Mouse (Mus musculus) R1 (cell line): ENCODE measurements around the gene Gm9833.
"Not testable (repeated sequence)": the region's sequence is repeated elsewhere in the genome, so short reads cannot be mapped to it uniquely, and the experiment has no call there.

Experiments
- DNase-seq: peaks from one replicate; pipeline ENCODE4 v3.0.0-alpha.2; 2018; ENCODE audit warnings: low read depth, low spot score

The Gm9833 gene

GRCm38 (mm10) chr3:10087994-10088393 lies at the start of gene Gm9833:
Gm9833 (plus strand) TSS chr3:10088110.
- DNase-seq: not testable (repeated sequence)

GRCm38 (mm10) chr3:10070070-10070469 lies 17.8 kb upstream of the Gm9833 start:
- DNase-seq: no peak

GRCm38 (mm10) chr3:10075826-10076225 lies 12.1 kb upstream of the Gm9833 start:
- no peak for DNase-seq

GRCm38 (mm10) chr3:10077096-10077841 lies 10.6 kb upstream of the Gm9833 start:
- DNase-seq: no peak

GRCm38 (mm10) chr3:10078113-10078512 lies 9.8 kb upstream of the Gm9833 start:
- no peak for DNase-seq

GRCm38 (mm10) chr3:10081336-10081735 lies 6.6 kb upstream of the Gm9833 start:
- no peak for DNase-seq

GRCm38 (mm10) chr3:10081911-10082541 lies 5.9 kb upstream of the Gm9833 start:
- DNase-seq: no peak

GRCm38 (mm10) chr3:10082545-10083062 lies 5.3 kb upstream of the Gm9833 start:
- DNase-seq: no peak

GRCm38 (mm10) chr3:10084102-10084501 lies 3.8 kb upstream of the Gm9833 start:
- DNase-seq: no peak

GRCm38 (mm10) chr3:10085396-10086119 lies 2.4 kb upstream of the Gm9833 start:
- no peak for DNase-seq

GRCm38 (mm10) chr3:10087511-10087910 lies 399 bp upstream of the Gm9833 start:
- no peak for DNase-seq

- DNase-seq: no peak
These were observed 3.8 kb downstream of the Gm9833 start for GRCm38 (mm10) chr3:10091616-10092140.

- no peak for DNase-seq
These were observed 4.6 kb downstream of the Gm9833 start for GRCm38 (mm10) chr3:10092499-10092898.

GRCm38 (mm10) chr3:10092914-10093313 lies 5.0 kb downstream of the Gm9833 start:
- no peak for DNase-seq

- no peak for DNase-seq
These were observed 7.2 kb downstream of the Gm9833 start for GRCm38 (mm10) chr3:10095076-10095622.

GRCm38 (mm10) chr3:10099756-10100155 lies 11.8 kb downstream of the Gm9833 start:
- no peak for DNase-seq

GRCm38 (mm10) chr3:10111570-10111969 lies 23.7 kb downstream of the Gm9833 start:
- no peak for DNase-seq

GRCm38 (mm10) chr3:10112196-10112595 lies 24.3 kb downstream of the Gm9833 start:
- no peak for DNase-seq

- no peak for DNase-seq
These were observed 24.8 kb downstream of the Gm9833 start for GRCm38 (mm10) chr3:10112660-10113059.

GRCm38 (mm10) chr3:10116531-10116930 lies 28.6 kb downstream of the Gm9833 start:
- DNase-seq: peak; percentile 38

- no peak for DNase-seq
These were observed 33.3 kb downstream of the Gm9833 start for GRCm38 (mm10) chr3:10121232-10121631.
